Mouse (Mus musculus) megakaryocyte, embryonic 14.5 days (primary cell): ENCODE measurements around the gene Rgs9.

Experiments
- FLI1 ChIP-seq: IDR thresholded peaks from 2 replicates; pipeline ENCODE4 v1.6.1; 2012; ENCODE audit warnings: low read length, inconsistent platforms, mixed read lengths
- GATA1 ChIP-seq: IDR thresholded peaks from 3 replicates; pipeline ENCODE4 v1.6.1; 2012; ENCODE audit warnings: mixed read lengths, low read length, inconsistent platforms, borderline replicate concordance

DNA sequence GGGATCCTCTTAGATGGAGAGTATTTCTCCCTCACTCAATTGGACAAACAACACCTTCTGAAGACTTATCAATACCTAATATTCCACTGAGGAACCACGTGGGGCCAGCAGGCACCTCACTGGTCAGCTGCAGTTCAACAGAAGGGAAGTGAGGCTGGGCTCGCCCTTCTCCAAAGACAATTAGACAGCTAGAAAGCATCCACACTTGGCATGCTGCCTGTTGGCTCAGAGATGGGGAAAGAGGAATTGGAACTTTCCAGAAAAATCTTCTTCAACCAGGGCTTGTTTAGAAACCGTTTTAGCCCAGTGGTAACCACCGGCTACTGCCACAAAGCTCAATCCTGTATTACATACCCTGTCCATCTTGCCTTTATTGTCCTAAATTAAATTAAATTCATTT lies 4.4 kb upstream of the Rgs9 start:
- TF ChIP-seq GATA1 (no peak), FLI1 (no peak)
